Mouse (Mus musculus): ENCODE data around the gene Mettl7a3. TPM values are rescaled to one million over a fixed set of nuclear protein-coding genes. Genes with fewer than 3 reads are reported as not detected.

The Mettl7a3 gene
- total and polyA plus RNA-seq, 3 experiments = 0.33 TPM; not detected in 2

GRCm38 (mm10) chr15:100304019-100304991 lies 30.4 kb upstream of the Mettl7a3 start, which contains the start of gene Mettl7a1 (continued):
- TF ChIP-seq SMC3 (IDR thresholded peaks at IDR 0.05; ENCODE audit: low read depth, low read length) = no peak

DNA sequence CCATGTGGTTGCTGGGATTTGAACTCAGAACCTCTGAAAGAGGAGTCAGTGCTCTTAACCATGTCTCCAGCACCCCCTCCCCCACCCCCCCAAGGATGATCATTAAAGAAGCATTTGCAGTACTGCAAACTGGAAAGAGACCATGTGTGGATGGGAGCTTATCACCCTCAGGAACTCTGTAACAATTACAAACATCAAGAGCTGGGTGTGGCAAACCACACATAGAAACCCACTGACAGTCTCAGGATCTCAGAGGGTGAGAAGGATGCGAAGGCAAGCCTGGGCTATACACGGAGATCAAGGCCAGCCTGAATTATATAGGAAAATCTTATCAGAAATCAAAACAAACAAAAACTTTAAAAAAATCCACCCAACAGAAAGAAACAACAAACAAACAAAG lies 28.5 kb upstream of the Mettl7a3 start:
- in situ Hi-C loops (cut with MboI; ENCODE audit: low pct_ligation_motif_present, low pct_unique_long_range_greater_than_20kb, low sequenced_read_pairs) = no loop called here
- H3K36me3 ChIP-seq (replicated peaks in 1 of 2; ENCODE audit: control insufficient read depth in 1 of 2, insufficient read depth in 1 of 2, low read length in 1 of 2) = no peaks in the 10 kb centered on the region
- no peak overlapping the region for H3K4me3 ChIP-seq (replicated peaks in 1 of 3; ENCODE audit: low read depth in 2 of 3, low read length in 2 of 3, poor library complexity in 1 of 3)
- H3K27me3 ChIP-seq (replicated peaks) = no peaks in the 10 kb centered on the region
- no peaks in the 10 kb centered on the region for H3K9me3 ChIP-seq (replicated peaks; ENCODE audit: low read length)
- H3K4me2 ChIP-seq (ENCODE audit: insufficient read depth, low read depth, poor library complexity, severe bottlenecking) = no peak overlapping the region
- H3K27ac ChIP-seq (ENCODE audit: insufficient read depth, low read depth) = no peak overlapping the region
- peaks cover 4 to 37% of the 10 kb centered on the region in 2 experiments; a peak in 2 of 4 replicates for H3K4me1 ChIP-seq (ENCODE audit: control insufficient read depth in 1 of 2, insufficient read depth in 2 of 2)
- H3K9ac ChIP-seq (ENCODE audit: insufficient read depth, low read depth) = no peak overlapping the region
- TF ChIP-seq MAX (IDR thresholded peaks at IDR 0.05; ENCODE audit: low read length) = no peak
- TF ChIP-seq USF1 (IDR thresholded peaks at IDR 0.05; ENCODE audit: low read depth, low read length) = no peak
- no peak for TF ChIP-seq MEF2A (IDR thresholded peaks at IDR 0.05; ENCODE audit: borderline replicate concordance, low read depth, low read length)
- no peak for TF ChIP-seq SIN3A (IDR thresholded peaks at IDR 0.05; ENCODE audit: low read length)
- no peak for TF ChIP-seq RCOR1 (conservative IDR thresholded peaks at IDR 0.05; ENCODE audit: low read depth, low read length)
- TF ChIP-seq JUN (IDR thresholded peaks at IDR 0.05; ENCODE audit: insufficient read depth, low read depth, low read length) = no peak
- no peak for TF ChIP-seq NELFE (IDR thresholded peaks at IDR 0.05; ENCODE audit: low read depth, low read length)
- no peak for TF ChIP-seq IRF4 (IDR thresholded peaks at IDR 0.05; ENCODE audit: low read depth, low read length)
- no peak for TF ChIP-seq CHD1 (IDR thresholded peaks at IDR 0.05; ENCODE audit: low read depth, low read length)
- no peak for TF ChIP-seq NRF1 (IDR thresholded peaks at IDR 0.05; ENCODE audit: low read depth, low read length)
- TF ChIP-seq USF2 (conservative IDR thresholded peaks at IDR 0.05; ENCODE audit: low read depth, low read length) = no peak
- no peak for TF ChIP-seq CTCF (conservative IDR thresholded peaks at IDR 0.05 in 1 of 2, IDR thresholded peaks at IDR 0.05 in 1 of 2; ENCODE audit: low read depth in 2 of 2, low read length in 2 of 2)
- no peak for TF ChIP-seq ZC3H11A (IDR thresholded peaks at IDR 0.05; ENCODE audit: low read depth, low read length)
- TF ChIP-seq TBP (conservative IDR thresholded peaks at IDR 0.05; ENCODE audit: low read depth, low read length) = no peak
- no peak for TF ChIP-seq ETS1 (conservative IDR thresholded peaks at IDR 0.05; ENCODE audit: low read depth, low read length)
- no peak for TF ChIP-seq MAFK (IDR thresholded peaks at IDR 0.05; ENCODE audit: insufficient replicate concordance, low read length)
- no peak for TF ChIP-seq POLR2AphosphoS2 (IDR thresholded peaks at IDR 0.05; ENCODE audit: low read depth, low read length)
- no peak for TF ChIP-seq E2F4 (IDR thresholded peaks at IDR 0.05; ENCODE audit: insufficient replicate concordance, low read depth, low read length)
- TF ChIP-seq ELF1 (IDR thresholded peaks at IDR 0.05; ENCODE audit: low read depth, low read length) = no peak
- TF ChIP-seq RAD21 (IDR thresholded peaks at IDR 0.05; ENCODE audit: low read depth, low read length) = no peak
- no peaks in the 10 kb centered on the region for H3K79me2 ChIP-seq (replicated peaks; ENCODE audit: control insufficient read depth, extremely low read depth, insufficient read depth, poor library complexity, severe bottlenecking)
- no peak for DNase-seq (ENCODE audit: extremely low read depth)
- dilution Hi-C loops (cut with MboI; ENCODE audit: extremely low pct_ligation_motif_present, extremely low pct_unique_long_range_greater_than_20kb, low sequenced_read_pairs) = no loop called here

All from CH12.LX (cell line).